Mouse (Mus musculus) spleen, adult 10 weeks (tissue): Measurements from ENCODE around the gene Gpr35. TPM values are rescaled to one million over a fixed set of nuclear protein-coding genes. Genes with fewer than 3 reads are reported as not detected.

Source experiments
- polyA plus RNA-seq: library from polyadenylated mRNA; stranded (reverse); fragments of 350-450 nt; fragmentation: Illumina TruSeq; extraction: RNeasy Lipid Tissue Mini Kit (QIAGEN cat#74804); gene quantifications from one replicate; pipeline ENCODE4 v1.2.3, GENCODE M21; 2015; ENCODE audit warnings: low replicate concordance; ENCODE audit not compliant: insufficient read depth

Gpr35 gene
- polyA plus RNA-seq: 16.5 TPM

GRCm38 (mm10) chr1:92950607-92951006 lies at the start of gene Gpr35:
TSS of gene Gpr35 (plus strand) at chr1:92950865.

GRCm38 (mm10) chr1:92902786-92903185 lies 47.9 kb upstream of the Gpr35 start, which contains the start of gene Ankmy1:
TSS of gene Ankmy1 (minus strand) at chr1:92902906.

GRCm38 (mm10) chr1:92906779-92907631 lies 43.7 kb upstream of the Gpr35 start, which contains the start of gene Dusp28:
TSS of gene Dusp28 (plus strand) at chr1:92906981.

GRCm38 (mm10) chr1:92910239-92910885 lies 40.3 kb upstream of the Gpr35 start, which contains the start of gene Rnpepl1:
TSS of gene Rnpepl1 (plus strand) at chr1:92910783.

DNA sequence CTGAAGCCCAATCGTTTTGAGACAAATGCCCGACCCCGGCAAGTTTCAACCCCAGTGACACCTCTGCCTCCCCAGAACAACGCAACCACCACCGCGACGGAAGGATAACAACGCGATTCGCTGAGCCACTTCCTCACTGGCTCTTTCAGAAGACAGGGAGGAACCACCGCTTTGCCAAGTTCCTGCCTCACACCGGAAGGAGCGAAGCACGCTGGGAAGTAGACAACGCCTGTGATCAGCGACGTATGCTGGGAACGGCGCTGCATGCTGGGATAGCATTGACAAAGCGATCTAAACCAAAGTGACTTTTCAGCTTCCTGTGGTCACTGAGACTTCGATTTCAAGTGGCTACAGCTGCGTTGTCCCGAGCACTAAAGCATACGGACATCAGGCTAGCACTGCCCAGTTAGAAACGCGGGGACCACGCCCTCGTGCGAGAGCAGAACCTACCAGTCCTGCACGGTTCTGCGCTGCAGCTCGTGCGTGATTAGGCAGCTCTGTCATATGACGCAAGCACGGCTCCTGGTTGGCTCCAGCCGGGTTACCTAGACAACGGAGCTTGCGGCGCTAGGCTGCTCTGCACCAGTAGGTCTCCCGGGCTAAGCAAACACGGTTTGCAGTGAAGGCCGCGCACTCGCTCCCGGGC lies 16.4 kb upstream of the Gpr35 start, which contains the start of gene Capn10:
TSS of gene Capn10 (plus strand) at position 195 of the 646 bp plus-strand sequence.

GRCm38 (mm10) chr1:93006061-93006460 lies 55.4 kb downstream of the Gpr35 start, which contains the start of gene Aqp12:
TSS of gene Aqp12 (plus strand) at chr1:93006334.

Other genes starting within 250 kb of the Gpr35 start
- 1.6 TPM for gene Gpc1, start 119.2 kb upstream of the Gpr35 start, polyA plus RNA-seq
- 0.46 TPM for gene Ankmy1, start 48.0 kb upstream of the Gpr35 start, polyA plus RNA-seq
- gene Dusp28, start 43.9 kb upstream of the Gpr35 start, polyA plus RNA-seq: 4.8 TPM
- 25.5 TPM for gene Rnpepl1, start 40.1 kb upstream of the Gpr35 start, polyA plus RNA-seq
- 7.0 TPM for gene Capn10, start 16.5 kb upstream of the Gpr35 start, polyA plus RNA-seq
- not detected for gene Aqp12, start 55.5 kb downstream of the Gpr35 start, polyA plus RNA-seq
- gene Kif1a, start 151.1 kb downstream of the Gpr35 start, polyA plus RNA-seq: 0.26 TPM
- gene Agxt, start 184.4 kb downstream of the Gpr35 start, polyA plus RNA-seq: not detected
- gene 2310007B03Rik, start 210.1 kb downstream of the Gpr35 start, polyA plus RNA-seq: not detected
- 0.30 TPM for gene Crocc2, start 217.9 kb downstream of the Gpr35 start, polyA plus RNA-seq